Mouse (Mus musculus) left cerebral cortex, postnatal 14 days (tissue): ENCODE measurements around the gene Neo1. TPM values are rescaled to one million over a fixed set of nuclear protein-coding genes. Genes with fewer than 3 reads are reported as not detected.
"Not testable (repeated sequence)": the region's sequence is repeated elsewhere in the genome, so short reads cannot be mapped to it uniquely, and the experiment has no call there.

Experiments
- DNase-seq, 2 experiments: peaks; one replicate each; pipeline ENCODE4 v3.0.0; 2021 to 2022; ENCODE audit warnings: low spot score in 2 of 2, mixed read lengths in 1 of 2
- intact Hi-C: fragments of 180-260 bp; cut with DNase I; formaldehyde crosslinking; loops from one replicate; pipeline ENCODE4 v1.15.1; 2025
- total RNA-seq, 2 experiments: library from RNA; stranded (reverse); gene quantifications; 2 replicates each; pipeline ENCODE4 v1.2.3; 2021

Neo1 gene
- total RNA-seq, 2 experiments from 2014 or later: 103 to 113 TPM

DNA sequence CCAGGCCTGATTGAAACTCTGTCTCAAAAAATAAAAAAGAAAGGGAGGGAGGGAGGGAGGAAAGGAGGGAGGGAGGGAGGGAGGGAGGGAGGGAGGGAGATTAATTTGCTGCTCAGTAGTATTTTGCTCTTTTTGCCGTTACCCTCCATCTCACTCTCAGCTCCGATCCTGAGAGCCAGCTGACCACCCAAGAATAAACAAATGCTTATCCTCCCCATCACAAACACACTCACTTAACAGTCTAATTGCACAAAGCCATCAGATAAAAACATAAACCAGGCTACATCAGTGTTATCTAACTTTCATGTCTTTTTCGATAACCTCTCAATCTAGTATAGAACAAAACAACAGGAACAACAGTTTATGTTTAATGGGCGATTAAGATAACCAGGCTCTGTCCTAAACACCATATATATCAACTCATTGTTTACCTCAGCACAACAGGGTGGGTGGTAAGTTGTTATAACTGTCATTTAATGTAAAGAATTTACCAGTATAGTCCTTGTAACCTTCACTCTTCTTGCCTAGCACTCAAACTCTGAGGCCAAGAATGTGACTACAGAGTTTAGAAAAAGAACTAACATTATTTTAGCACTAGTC lies 11.9 kb downstream of the Neo1 start:
- intact Hi-C loops: no loop called here
- no peak for DNase-seq

GRCm38 (mm10) chr9:59016060-59016719 lies 20.1 kb downstream of the Neo1 start:
- intact Hi-C loops: no loop called here
- DNase-seq: no peak

DNA sequence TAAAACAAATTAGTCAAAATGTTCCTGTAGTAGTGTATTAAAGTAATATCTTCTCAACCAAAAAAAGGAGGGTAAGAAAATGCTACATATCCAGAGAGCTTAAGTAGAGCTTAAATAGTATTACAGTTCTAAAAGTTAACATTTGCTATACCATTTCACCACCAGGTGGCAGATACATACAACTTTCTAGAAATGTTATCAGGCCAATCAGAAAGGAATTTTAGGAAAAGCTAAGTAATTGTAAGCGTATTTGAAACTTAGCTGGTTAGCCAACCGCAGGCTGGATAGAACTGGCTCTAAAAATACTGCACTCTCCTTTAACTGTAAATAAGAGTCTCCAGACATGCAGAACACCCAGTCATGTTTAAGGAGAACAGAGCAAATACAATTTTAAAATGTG lies 22.9 kb downstream of the Neo1 start:
- intact Hi-C loops: loop anchor here (2.0 to 5.0 kb wide), 2 partner anchors 254 to 269 kb away; no protein-coding TSS in a partner anchor
- DNase-seq: peak; percentile 63 to 85

DNA sequence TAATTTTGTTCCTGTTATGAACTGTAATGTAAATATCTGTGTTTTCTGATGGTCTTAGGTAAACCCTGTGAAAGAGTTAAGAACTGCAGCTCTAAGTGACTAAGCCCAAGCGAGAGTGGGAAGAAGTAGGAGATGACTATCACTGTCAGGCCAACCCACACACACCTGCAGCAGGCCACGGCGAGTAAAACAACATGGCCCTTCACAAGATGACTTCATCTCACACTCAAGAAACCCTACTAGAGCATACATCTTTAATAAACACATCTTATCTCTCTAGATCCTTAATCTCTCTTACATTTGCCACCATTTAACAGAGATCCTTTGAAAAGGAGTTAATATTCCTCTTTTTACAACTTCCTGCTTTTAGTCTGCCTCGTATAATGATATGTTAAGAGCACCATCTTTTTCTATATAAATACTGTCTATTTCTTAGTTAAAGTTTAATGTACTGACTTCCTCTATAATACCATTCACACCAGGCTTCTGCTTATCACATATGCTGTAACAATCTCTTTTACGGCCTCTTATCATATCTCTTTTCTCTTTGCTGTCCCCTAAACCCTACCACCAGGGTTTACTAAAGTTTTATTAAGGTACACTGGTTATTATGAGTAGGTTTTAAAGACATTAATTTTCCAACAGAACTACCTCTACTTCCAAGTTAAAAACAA lies 46.8 kb downstream of the Neo1 start:
- peak in 1 of 2 experiments; percentile 3 for DNase-seq
- intact Hi-C loops: no loop called here

DNA sequence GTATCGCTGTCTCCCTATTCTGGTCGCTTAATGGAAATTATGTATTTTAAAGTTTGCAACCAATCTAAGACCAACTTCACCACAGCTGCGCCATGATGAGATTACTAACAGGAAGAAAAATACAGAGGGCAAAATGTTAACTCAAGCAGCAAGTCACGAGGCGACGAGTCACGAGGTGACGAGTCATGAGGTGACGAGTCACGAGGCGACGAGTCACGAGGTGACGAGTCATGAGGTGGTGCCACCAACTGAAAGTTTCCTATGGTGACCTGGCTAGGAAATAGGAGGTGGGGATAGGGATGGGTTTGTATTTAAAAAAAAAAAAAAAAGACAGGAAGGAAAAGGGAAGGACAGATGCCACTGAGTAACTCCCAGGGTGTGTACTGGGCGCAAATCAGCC lies 57.2 kb downstream of the Neo1 start:
- no peak for DNase-seq
- intact Hi-C loops: no loop called here

DNA sequence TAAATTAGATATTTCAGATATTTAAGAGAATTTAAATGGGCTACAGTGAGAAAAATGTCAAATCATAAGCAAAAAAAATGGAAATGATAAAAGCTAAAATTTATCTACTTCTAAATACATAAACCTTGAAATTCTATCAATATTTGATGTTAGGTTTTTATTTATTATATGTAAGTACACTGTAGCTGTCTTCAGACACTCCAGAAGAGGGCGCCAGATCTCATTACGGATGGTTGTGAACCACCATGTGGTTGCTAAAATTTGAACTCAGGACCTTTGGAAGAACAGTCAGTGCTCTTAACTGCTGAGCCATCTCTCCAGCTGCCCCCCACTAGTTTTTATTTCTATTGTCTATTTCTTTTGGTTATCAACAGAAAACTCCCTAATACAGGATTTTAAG lies 65.1 kb downstream of the Neo1 start:
- DNase-seq, intact Hi-C loops: not testable (repeated sequence)

DNA sequence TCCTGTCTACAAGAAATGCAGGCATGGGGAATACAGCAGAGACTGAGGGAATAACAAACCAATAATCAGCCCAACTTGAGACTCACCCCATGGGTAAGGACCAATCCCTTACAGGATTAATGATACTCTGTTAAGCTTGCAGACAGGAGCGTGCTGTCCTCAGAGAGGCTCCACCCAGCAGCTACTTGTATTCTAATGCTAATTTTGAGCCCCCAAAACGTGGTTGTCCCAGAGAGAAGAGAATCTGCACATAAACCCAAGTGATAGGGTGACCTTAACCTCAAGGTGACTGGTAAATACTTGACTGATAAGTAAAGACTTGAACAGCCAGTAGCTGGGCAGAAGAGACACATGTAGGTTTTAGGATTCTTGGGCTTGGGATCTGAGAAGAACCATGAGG lies 68.9 kb downstream of the Neo1 start:
- intact Hi-C loops: no loop called here
- DNase-seq: no peak

GRCm38 (mm10) chr9:58955507-58955906 lies 80.7 kb downstream of the Neo1 start:
- no peak for DNase-seq
- intact Hi-C loops: no loop called here

GRCm38 (mm10) chr9:58945910-58946309 lies 90.3 kb downstream of the Neo1 start:
- intact Hi-C loops: not testable (repeated sequence)

GRCm38 (mm10) chr9:58934776-58935175 lies 101.5 kb downstream of the Neo1 start:
- DNase-seq: no peak
- intact Hi-C loops: no loop called here

More at GRCm38 (mm10) chr9:58945910-58946309, 90.3 kb downstream of the Neo1 start:
- DNase-seq: not testable (repeated sequence)

GRCm38 (mm10) chr9:58928103-58928502 lies 108.1 kb downstream of the Neo1 start:
- intact Hi-C loops: no loop called here
- peak; percentile 69 to 76 for DNase-seq

- peak; percentile 43 to 68 for DNase-seq
- intact Hi-C loops: loop anchor here (5.0 kb wide), 1 partner anchor 379 kb away; no protein-coding TSS in a partner anchor
These were observed 133.2 kb downstream of the Neo1 start for GRCm38 (mm10) chr9:58902869-58903585.

GRCm38 (mm10) chr9:58899602-58900001 lies 136.6 kb downstream of the Neo1 start:
- DNase-seq: no peak
- intact Hi-C loops: loop anchor here (5.0 kb wide), 1 partner anchor 383 kb away; no protein-coding TSS in a partner anchor

DNA sequence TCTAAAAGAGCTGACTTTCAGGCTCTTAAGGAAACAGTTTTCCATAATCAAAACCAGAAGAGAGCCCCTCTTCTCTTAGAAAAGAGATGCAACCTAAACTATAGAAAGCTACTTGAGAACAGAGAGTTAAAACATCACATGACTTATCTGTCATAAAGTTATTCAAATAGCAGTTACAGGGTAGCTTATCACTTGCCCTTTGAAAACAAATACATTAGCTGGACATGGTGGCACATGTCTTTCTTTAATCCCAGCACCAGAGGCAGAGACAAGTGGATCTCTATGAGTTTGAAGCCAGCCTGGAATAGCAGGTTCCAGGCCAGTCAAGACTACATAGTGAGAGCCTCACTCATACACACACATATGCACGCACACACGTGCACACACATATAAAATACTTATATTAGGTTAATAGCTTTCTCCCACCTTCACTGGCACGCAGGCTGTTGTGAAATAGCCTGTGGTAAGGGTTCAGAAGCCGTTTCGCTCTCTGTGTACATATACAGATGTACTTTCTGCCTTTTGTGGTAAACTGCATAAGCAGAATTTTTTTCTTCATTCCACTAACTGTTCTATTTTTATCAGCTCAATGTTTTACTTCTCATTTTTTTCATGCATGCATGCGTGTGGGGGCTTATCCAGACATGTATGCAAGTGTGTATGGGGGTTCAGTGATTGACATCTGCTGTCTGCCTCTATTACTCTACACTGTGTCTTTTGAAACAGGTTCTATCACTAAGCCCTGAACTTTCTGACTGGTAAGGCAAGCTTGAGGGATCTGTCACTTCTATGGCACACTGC lies 144.2 kb downstream of the Neo1 start:
- no peak for DNase-seq
- intact Hi-C loops: no loop called here

- intact Hi-C loops: no loop called here
- no peak for DNase-seq
These were observed 145.3 kb downstream of the Neo1 start for GRCm38 (mm10) chr9:58890893-58891292.

GRCm38 (mm10) chr9:58889782-58890448 lies 146.3 kb downstream of the Neo1 start:
- intact Hi-C loops: no loop called here
- no peak for DNase-seq

DNA sequence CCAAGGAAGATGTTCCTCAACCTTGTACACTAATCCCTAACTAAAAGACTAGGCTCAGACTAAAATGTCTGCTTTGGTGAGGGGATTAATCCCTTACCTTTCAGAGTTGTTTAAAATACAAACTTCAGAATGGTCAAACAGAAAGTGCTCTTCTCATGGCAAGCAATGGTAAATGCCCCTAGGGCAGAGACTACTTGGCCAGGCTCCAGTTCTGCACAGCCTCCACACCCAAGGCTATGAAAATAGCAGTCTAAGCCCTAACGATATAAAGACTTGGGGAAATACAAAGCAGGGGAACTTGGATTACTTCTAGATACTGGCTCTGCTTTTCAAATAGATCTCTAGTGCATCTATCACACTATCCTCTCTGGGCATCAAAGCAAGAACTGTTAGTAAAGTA lies 153.6 kb downstream of the Neo1 start:
- DNase-seq: no peak
- intact Hi-C loops: no loop called here

- no peak for DNase-seq
- intact Hi-C loops: loop anchor here (10.0 kb wide), 2 partner anchors 215 to 335 kb away; no protein-coding TSS in a partner anchor
These were observed 156.4 kb downstream of the Neo1 start for GRCm38 (mm10) chr9:58879836-58880235.
